Mouse (Mus musculus) adrenal gland, postnatal 4 days (tissue): Measurements from ENCODE around the gene Mterf1a. TPM values are rescaled to one million over a fixed set of nuclear protein-coding genes. Genes with fewer than 3 reads are reported as not detected.

ENCODE experiments used
- DNase-seq, 2 experiments: peaks; one replicate each; pipeline ENCODE4 v3.0.0; 2021 to 2022; ENCODE audit warnings: low spot score in 2 of 2, mixed read lengths in 2 of 2
- total RNA-seq, 2 experiments: library from RNA; stranded (reverse); gene quantifications; 2 replicates each; pipeline ENCODE4 v1.2.3; 2021

The Mterf1a gene
- total RNA-seq, 2 experiments from 2014 or later: 10.0 to 11.8 TPM

- DNase-seq: no peak
These were observed 48.7 kb downstream of the Mterf1a start, which contains the start of gene Lrrd1 for GRCm38 (mm10) chr5:3845026-3845425. Lrrd1 (plus strand) TSS chr5:3845173.

Other genes with a start within 250 kb of the Mterf1a start
- gene Tmbim7, start 242.8 kb downstream of the Mterf1a start, total RNA-seq: not detected
- gene Gatad1, start 236.7 kb downstream of the Mterf1a start, total RNA-seq: 100 to 1,000 TPM; 136 to 137 TPM
- 10 to 100 TPM; 63.6 to 69.1 TPM for gene Ankib1, start 91.0 kb downstream of the Mterf1a start, total RNA-seq
- 10 to 100 TPM; 49.1 to 55.8 TPM for gene Krit1, start 90.7 kb downstream of the Mterf1a start, total RNA-seq
- gene Lrrd1, start 48.8 kb downstream of the Mterf1a start, total RNA-seq: not detected
- 10 to 100 TPM; 79.4 to 81.4 TPM for gene Akap9, start 34.1 kb upstream of the Mterf1a start, total RNA-seq
- gene Cyp51, start 210.8 kb upstream of the Mterf1a start, total RNA-seq: 10 to 100 TPM; 25.0 to 26.4 TPM